Mouse (Mus musculus) bone marrow, adult 2 months (tissue): ENCODE data around the gene Hsd17b7.

Experiments
- CTCF ChIP-seq: fragments of 200-500 bp; IDR thresholded peaks from 2 replicates; pipeline ENCODE4 v1.5.1; 2011; ENCODE audit warnings: low read length, control low read depth; ENCODE audit not compliant: control insufficient read depth, insufficient read depth
- POLR2A ChIP-seq: fragments of 200-500 bp; IDR thresholded peaks from 2 replicates; pipeline ENCODE4 v1.6.1; 2011; ENCODE audit warnings: low read depth, mild to moderate bottlenecking, control low read depth, low read length, borderline replicate concordance; ENCODE audit not compliant: control insufficient read depth

- no peak for TF ChIP-seq POLR2A
- TF ChIP-seq CTCF = no peak
Observed at GRCm38 (mm10) chr1:169952636-169953035, 16.4 kb downstream of the Hsd17b7 start.
